Mouse (Mus musculus): Measurements from ENCODE around the gene Fbxo4. TPM values are rescaled to one million over a fixed set of nuclear protein-coding genes. Genes with fewer than 3 reads are reported as not detected.

Gene Fbxo4
- polyA plus RNA-seq, 1 experiment from 2014 or later: 3.9 TPM

GRCm38 (mm10) chr15:3962251-3962650, 17.1 kb downstream of the Fbxo4 start:
- no peak for ATAC-seq (replicated peaks; ENCODE audit: low FRiP score)
- WGBS: 86% methylated on average over 8 of the region's 8 CpGs
- H3K4me1 ChIP-seq (replicated peaks; ENCODE audit: control insufficient read depth, insufficient read depth, low read length): no peaks in the 10 kb centered on the region
- H3K4me3 ChIP-seq (ENCODE audit: low read depth, low read length): no peak overlapping the region
- DNase-seq (ENCODE audit: low spot score): no peak
- no peaks in the 10 kb centered on the region for H3K9me3 ChIP-seq (ENCODE audit: control insufficient read depth, low read length)
- H3K4me2 ChIP-seq: no peak overlapping the region
- H3K9ac ChIP-seq (ENCODE audit: low read depth, low read length): no peak overlapping the region
- H3K36me3 ChIP-seq (ENCODE audit: control insufficient read depth, insufficient read depth, low read length): no peaks in the 10 kb centered on the region
- no peaks in the 10 kb centered on the region for H3K27me3 ChIP-seq (replicated peaks; ENCODE audit: control insufficient read depth, insufficient read depth, low read length)
- H3K27ac ChIP-seq (ENCODE audit: low read depth, low read length): no peak overlapping the region

- Histone ChIP-seq H3K4me3 (ENCODE audit: low read depth, low read length) (no peak overlapping the region), H3K9ac (ENCODE audit: low read depth, low read length) (no peak overlapping the region), H3K9me3 (ENCODE audit: control insufficient read depth, low read length) (no peaks in the 10 kb centered on the region), H3K4me2 (no peak overlapping the region), H3K4me1 (replicated peaks; ENCODE audit: control insufficient read depth, insufficient read depth, low read length) (no peaks in the 10 kb centered on the region), H3K27ac (ENCODE audit: low read depth, low read length) (no peak overlapping the region), H3K36me3 (ENCODE audit: control insufficient read depth, insufficient read depth, low read length) (no peaks in the 10 kb centered on the region), H3K27me3 (replicated peaks; ENCODE audit: control insufficient read depth, insufficient read depth, low read length) (no peaks in the 10 kb centered on the region)
- DNase-seq (ENCODE audit: low spot score): no peak
- ATAC-seq (replicated peaks; ENCODE audit: low FRiP score): no peak
- WGBS: 68% methylated on average over 1 of the region's 1 CpGs
These were observed 19.3 kb downstream of the Fbxo4 start for GRCm38 (mm10) chr15:3960094-3960493.

GRCm38 (mm10) chr15:3957982-3958381, 21.4 kb downstream of the Fbxo4 start:
- ATAC-seq (replicated peaks; ENCODE audit: low FRiP score) (no peak), DNase-seq (ENCODE audit: low spot score) (no peak)
- no peaks in the 10 kb centered on the region for H3K4me1 ChIP-seq (replicated peaks; ENCODE audit: control insufficient read depth, insufficient read depth, low read length)

GRCm38 (mm10) chr15:3954971-3955370, 24.4 kb downstream of the Fbxo4 start:
- H3K27ac ChIP-seq (ENCODE audit: low read depth, low read length): no peak overlapping the region
- no peaks in the 10 kb centered on the region for H3K4me1 ChIP-seq (replicated peaks; ENCODE audit: control insufficient read depth, insufficient read depth, low read length)
- no peak for ATAC-seq (replicated peaks; ENCODE audit: low FRiP score)
- no peaks in the 10 kb centered on the region for H3K9me3 ChIP-seq (ENCODE audit: control insufficient read depth, low read length)
- no peak overlapping the region for H3K4me2 ChIP-seq
- no peak overlapping the region for H3K4me3 ChIP-seq (ENCODE audit: low read depth, low read length)
- 73% methylated on average over 2 of the region's 2 CpGs for WGBS
- H3K27me3 ChIP-seq (replicated peaks; ENCODE audit: control insufficient read depth, insufficient read depth, low read length): no peaks in the 10 kb centered on the region
- no peak overlapping the region for H3K9ac ChIP-seq (ENCODE audit: low read depth, low read length)
- no peak for DNase-seq (ENCODE audit: low spot score)
- H3K36me3 ChIP-seq (ENCODE audit: control insufficient read depth, insufficient read depth, low read length): no peaks in the 10 kb centered on the region

More at GRCm38 (mm10) chr15:3957982-3958381, 21.4 kb downstream of the Fbxo4 start:
- Histone ChIP-seq H3K27me3 (replicated peaks; ENCODE audit: control insufficient read depth, insufficient read depth, low read length) (no peaks in the 10 kb centered on the region), H3K27ac (ENCODE audit: low read depth, low read length) (no peak overlapping the region), H3K4me2 (no peak overlapping the region), H3K36me3 (ENCODE audit: control insufficient read depth, insufficient read depth, low read length) (no peaks in the 10 kb centered on the region), H3K4me3 (ENCODE audit: low read depth, low read length) (no peak overlapping the region), H3K9ac (ENCODE audit: low read depth, low read length) (no peak overlapping the region), H3K9me3 (ENCODE audit: control insufficient read depth, low read length) (no peaks in the 10 kb centered on the region)
- WGBS: 22% methylated on average over 4 of the region's 4 CpGs

GRCm38 (mm10) chr15:3938132-3938531, 41.2 kb downstream of the Fbxo4 start:
- ATAC-seq (replicated peaks; ENCODE audit: low FRiP score): no peak
- no peaks in the 10 kb centered on the region for H3K4me1 ChIP-seq (replicated peaks; ENCODE audit: control insufficient read depth, insufficient read depth, low read length)
- H3K36me3 ChIP-seq (ENCODE audit: control insufficient read depth, insufficient read depth, low read length): no peaks in the 10 kb centered on the region
- H3K9ac ChIP-seq (ENCODE audit: low read depth, low read length): no peak overlapping the region
- no peak overlapping the region for H3K4me3 ChIP-seq (ENCODE audit: low read depth, low read length)
- no peaks in the 10 kb centered on the region for H3K27me3 ChIP-seq (replicated peaks; ENCODE audit: control insufficient read depth, insufficient read depth, low read length)
- WGBS: 79% methylated on average over 2 of the region's 2 CpGs
- no peak overlapping the region for H3K4me2 ChIP-seq
- no peak for DNase-seq (ENCODE audit: low spot score)
- H3K27ac ChIP-seq (ENCODE audit: low read depth, low read length): no peak overlapping the region
- no peaks in the 10 kb centered on the region for H3K9me3 ChIP-seq (ENCODE audit: control insufficient read depth, low read length)

GRCm38 (mm10) chr15:3936056-3936455, 43.3 kb downstream of the Fbxo4 start:
- H3K36me3 ChIP-seq (ENCODE audit: control insufficient read depth, insufficient read depth, low read length): no peaks in the 10 kb centered on the region
- H3K9ac ChIP-seq (ENCODE audit: low read depth, low read length): no peak overlapping the region
- 78% methylated on average over 3 of the region's 3 CpGs for WGBS
- H3K27ac ChIP-seq (ENCODE audit: low read depth, low read length): no peak overlapping the region
- ATAC-seq (replicated peaks; ENCODE audit: low FRiP score) (no peak), DNase-seq (ENCODE audit: low spot score) (no peak)
- H3K9me3 ChIP-seq (ENCODE audit: control insufficient read depth, low read length): no peaks in the 10 kb centered on the region
- H3K4me2 ChIP-seq: no peak overlapping the region
- H3K4me3 ChIP-seq (ENCODE audit: low read depth, low read length): no peak overlapping the region
- H3K4me1 ChIP-seq (replicated peaks; ENCODE audit: control insufficient read depth, insufficient read depth, low read length): no peaks in the 10 kb centered on the region
- no peaks in the 10 kb centered on the region for H3K27me3 ChIP-seq (replicated peaks; ENCODE audit: control insufficient read depth, insufficient read depth, low read length)

- Histone ChIP-seq H3K9me3 (ENCODE audit: control insufficient read depth, low read length) (no peaks in the 10 kb centered on the region), H3K4me2 (no peak overlapping the region), H3K27me3 (replicated peaks; ENCODE audit: control insufficient read depth, insufficient read depth, low read length) (no peaks in the 10 kb centered on the region), H3K4me3 (ENCODE audit: low read depth, low read length) (no peak overlapping the region), H3K4me1 (replicated peaks; ENCODE audit: control insufficient read depth, insufficient read depth, low read length) (no peaks in the 10 kb centered on the region), H3K27ac (ENCODE audit: low read depth, low read length) (no peak overlapping the region), H3K9ac (ENCODE audit: low read depth, low read length) (no peak overlapping the region), H3K36me3 (ENCODE audit: control insufficient read depth, insufficient read depth, low read length) (no peaks in the 10 kb centered on the region)
- no peak for ATAC-seq (replicated peaks; ENCODE audit: low FRiP score)
- 73% methylated on average over 4 of the region's 4 CpGs for WGBS
- no peak for DNase-seq (ENCODE audit: low spot score)
These were observed 45.9 kb downstream of the Fbxo4 start for GRCm38 (mm10) chr15:3933466-3933865.

GRCm38 (mm10) chr15:3931931-3932330, 47.4 kb downstream of the Fbxo4 start:
- H3K4me2 ChIP-seq: no peak overlapping the region
- H3K4me3 ChIP-seq (ENCODE audit: low read depth, low read length): no peak overlapping the region
- ATAC-seq (replicated peaks; ENCODE audit: low FRiP score): no peak
- no peaks in the 10 kb centered on the region for H3K9me3 ChIP-seq (ENCODE audit: control insufficient read depth, low read length)
- no peaks in the 10 kb centered on the region for H3K36me3 ChIP-seq (ENCODE audit: control insufficient read depth, insufficient read depth, low read length)
- no peak overlapping the region for H3K27ac ChIP-seq (ENCODE audit: low read depth, low read length)
- H3K9ac ChIP-seq (ENCODE audit: low read depth, low read length): no peak overlapping the region
- no peaks in the 10 kb centered on the region for H3K4me1 ChIP-seq (replicated peaks; ENCODE audit: control insufficient read depth, insufficient read depth, low read length)
- no peaks in the 10 kb centered on the region for H3K27me3 ChIP-seq (replicated peaks; ENCODE audit: control insufficient read depth, insufficient read depth, low read length)
- DNase-seq (ENCODE audit: low spot score): no peak
- WGBS: 82% methylated on average over 1 of the region's 1 CpGs

Measured in liver, embryonic 11.5 days (tissue).